Mouse (Mus musculus): Measurements from ENCODE around the gene Edn2. TPM values are rescaled to one million over a fixed set of nuclear protein-coding genes. Genes with fewer than 3 reads are reported as not detected.
A peak's percentile ranks its signal among the peaks of the same experiment; 100 is the strongest.

Edn2 gene
- polyA plus RNA-seq, 1 experiment from 2014 or later = 3.0 TPM

DNA sequence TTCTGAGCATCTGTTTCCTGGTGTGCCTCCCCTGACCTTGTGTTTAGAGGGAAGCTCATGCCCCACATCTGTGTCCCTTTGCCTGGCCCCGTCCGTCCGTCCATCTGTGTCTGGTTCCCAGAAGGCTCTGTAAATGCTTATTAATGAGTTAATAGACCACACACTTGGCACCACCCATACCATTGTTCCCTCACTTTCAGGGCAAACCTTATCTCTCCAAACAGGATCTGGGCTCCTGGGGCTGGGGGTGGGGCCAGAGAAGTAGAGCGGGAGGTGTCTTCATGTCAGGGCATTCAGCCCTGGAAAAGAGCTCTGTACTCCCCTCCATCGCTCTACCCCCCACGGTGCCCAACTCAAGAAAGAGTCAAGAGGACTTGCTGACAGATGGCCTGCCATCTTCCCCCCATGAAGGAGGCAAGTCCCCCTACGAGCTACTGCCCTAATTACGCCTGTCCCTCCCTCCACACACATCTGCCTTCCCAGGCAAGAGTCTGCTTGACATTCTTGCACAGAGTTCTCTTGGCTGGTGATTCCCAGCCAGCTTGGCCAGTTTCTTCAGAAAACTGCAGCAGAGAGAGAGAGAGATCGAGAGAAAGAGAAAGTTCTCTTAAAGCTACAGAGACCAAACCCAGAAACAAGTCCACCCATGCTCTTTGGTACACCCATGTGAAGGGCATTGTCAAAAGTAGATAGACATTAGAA is 38.3 kb downstream of the Edn2 start:
- peak; percentile 40; the same call in 1 of the 2 replicates for ATAC-seq (ENCODE audit: insufficient number of reproducible peaks, insufficient read depth, low FRiP score, low read depth)
- Histone ChIP-seq H3K4me1 (ENCODE audit: control insufficient read depth, insufficient read depth, low read length) (peaks cover 8% of the 10 kb centered on the region; the same call in 1 of the 2 replicates), H3K27me3 (ENCODE audit: control insufficient read depth, insufficient read depth, low read length) (no peaks in the 10 kb centered on the region), H3K4me2 (replicated peaks; ENCODE audit: low read depth, low read length) (no peak overlapping the region), H3K27ac (ENCODE audit: low read length) (no peak overlapping the region), H3K9ac (replicated peaks; ENCODE audit: low read depth, low read length) (no peak overlapping the region), H3K9me3 (ENCODE audit: control insufficient read depth, low read depth, low read length) (no peaks in the 10 kb centered on the region), H3K36me3 (ENCODE audit: control insufficient read depth, insufficient read depth, low read length) (no peaks in the 10 kb centered on the region), H3K4me3 (ENCODE audit: low read depth, low read length) (no peak overlapping the region)
- WGBS = 41% methylated on average over 9 of the region's 9 CpGs

- no peak overlapping the region for H3K9ac ChIP-seq (replicated peaks; ENCODE audit: low read depth, low read length)
- 80% methylated on average over 7 of the region's 7 CpGs for WGBS
- ATAC-seq (ENCODE audit: insufficient number of reproducible peaks, insufficient read depth, low FRiP score, low read depth) = no peak
Observed at GRCm38 (mm10) chr4:120200551-120201266, 39.7 kb downstream of the Edn2 start.

GRCm38 (mm10) chr4:120204357-120204942 is 43.4 kb downstream of the Edn2 start:
- no peaks in the 10 kb centered on the region for H3K9me3 ChIP-seq (ENCODE audit: control insufficient read depth, low read depth, low read length)
- peaks cover 9% of the 10 kb centered on the region; the same call in 1 of the 2 replicates for H3K4me1 ChIP-seq (ENCODE audit: control insufficient read depth, insufficient read depth, low read length)
- 33% methylated on average over 9 of the region's 9 CpGs for WGBS
- H3K36me3 ChIP-seq (ENCODE audit: control insufficient read depth, insufficient read depth, low read length) = no peaks in the 10 kb centered on the region
- H3K4me2 ChIP-seq (replicated peaks; ENCODE audit: low read depth, low read length) = no peak overlapping the region
- no peaks in the 10 kb centered on the region for H3K27me3 ChIP-seq (ENCODE audit: control insufficient read depth, insufficient read depth, low read length)
- no peak overlapping the region for H3K27ac ChIP-seq (ENCODE audit: low read length)
- no peak overlapping the region for H3K9ac ChIP-seq (replicated peaks; ENCODE audit: low read depth, low read length)
- ATAC-seq (ENCODE audit: insufficient number of reproducible peaks, insufficient read depth, low FRiP score, low read depth) = no peak; the same call in 1 of the 2 replicates
- no peak overlapping the region for H3K4me3 ChIP-seq (ENCODE audit: low read depth, low read length)

More at GRCm38 (mm10) chr4:120200551-120201266, 39.7 kb downstream of the Edn2 start:
- H3K9me3 ChIP-seq (ENCODE audit: control insufficient read depth, low read depth, low read length) = no peaks in the 10 kb centered on the region
- no peak overlapping the region for H3K27ac ChIP-seq (ENCODE audit: low read length)
- no peaks in the 10 kb centered on the region for H3K36me3 ChIP-seq (ENCODE audit: control insufficient read depth, insufficient read depth, low read length)
- peaks cover 12% of the 10 kb centered on the region; the same call in 1 of the 2 replicates for H3K4me1 ChIP-seq (ENCODE audit: control insufficient read depth, insufficient read depth, low read length)
- H3K27me3 ChIP-seq (ENCODE audit: control insufficient read depth, insufficient read depth, low read length) = no peaks in the 10 kb centered on the region
- no peak overlapping the region for H3K4me2 ChIP-seq (replicated peaks; ENCODE audit: low read depth, low read length)
- no peak overlapping the region for H3K4me3 ChIP-seq (ENCODE audit: low read depth, low read length)

- no peaks in the 10 kb centered on the region for H3K36me3 ChIP-seq (ENCODE audit: control insufficient read depth, insufficient read depth, low read length)
- H3K27me3 ChIP-seq (ENCODE audit: control insufficient read depth, insufficient read depth, low read length) = no peaks in the 10 kb centered on the region
- no peak overlapping the region for H3K27ac ChIP-seq (ENCODE audit: low read length)
- no peak overlapping the region for H3K9ac ChIP-seq (replicated peaks; ENCODE audit: low read depth, low read length)
- H3K4me1 ChIP-seq (ENCODE audit: control insufficient read depth, insufficient read depth, low read length) = peaks cover 7% of the 10 kb centered on the region; the same call in 1 of the 2 replicates
- H3K4me3 ChIP-seq (ENCODE audit: low read depth, low read length) = no peak overlapping the region
- no peak for ATAC-seq (ENCODE audit: insufficient number of reproducible peaks, insufficient read depth, low FRiP score, low read depth)
- 79% methylated on average over 6 of the region's 6 CpGs for WGBS
- no peaks in the 10 kb centered on the region for H3K9me3 ChIP-seq (ENCODE audit: control insufficient read depth, low read depth, low read length)
- no peak overlapping the region for H3K4me2 ChIP-seq (replicated peaks; ENCODE audit: low read depth, low read length)
Observed at GRCm38 (mm10) chr4:120206471-120206891, 45.5 kb downstream of the Edn2 start.

- no peaks in the 10 kb centered on the region for H3K27me3 ChIP-seq (ENCODE audit: control insufficient read depth, insufficient read depth, low read length)
- 50% methylated on average over 6 of the region's 6 CpGs for WGBS
- no peaks in the 10 kb centered on the region for H3K4me1 ChIP-seq (ENCODE audit: control insufficient read depth, insufficient read depth, low read length)
- H3K27ac ChIP-seq (ENCODE audit: low read length) = peak overlapping the region; percentile 66
- H3K4me2 ChIP-seq (replicated peaks; ENCODE audit: low read depth, low read length) = no peak overlapping the region
- peak; percentile 69; the same call in 1 of the 2 replicates for ATAC-seq (ENCODE audit: insufficient number of reproducible peaks, insufficient read depth, low FRiP score, low read depth)
- H3K4me3 ChIP-seq (ENCODE audit: low read depth, low read length) = no peak overlapping the region
- no peaks in the 10 kb centered on the region for H3K9me3 ChIP-seq (ENCODE audit: control insufficient read depth, low read depth, low read length)
- no peaks in the 10 kb centered on the region for H3K36me3 ChIP-seq (ENCODE audit: control insufficient read depth, insufficient read depth, low read length)
- H3K9ac ChIP-seq (replicated peaks; ENCODE audit: low read depth, low read length) = no peak overlapping the region
Observed at GRCm38 (mm10) chr4:120212080-120212479, 51.1 kb downstream of the Edn2 start.

GRCm38 (mm10) chr4:120212812-120213211 is 51.8 kb downstream of the Edn2 start:
- H3K4me2 ChIP-seq (replicated peaks; ENCODE audit: low read depth, low read length) = no peak overlapping the region
- no peak overlapping the region for H3K4me3 ChIP-seq (ENCODE audit: low read depth, low read length)
- H3K9me3 ChIP-seq (ENCODE audit: control insufficient read depth, low read depth, low read length) = no peaks in the 10 kb centered on the region
- 33% methylated on average over 3 of the region's 3 CpGs for WGBS
- H3K9ac ChIP-seq (replicated peaks; ENCODE audit: low read depth, low read length) = no peak overlapping the region
- H3K4me1 ChIP-seq (ENCODE audit: control insufficient read depth, insufficient read depth, low read length) = no peaks in the 10 kb centered on the region
- no peaks in the 10 kb centered on the region for H3K27me3 ChIP-seq (ENCODE audit: control insufficient read depth, insufficient read depth, low read length)
- peak overlapping the region; percentile 66 for H3K27ac ChIP-seq (ENCODE audit: low read length)
- no peaks in the 10 kb centered on the region for H3K36me3 ChIP-seq (ENCODE audit: control insufficient read depth, insufficient read depth, low read length)
- no peak for ATAC-seq (ENCODE audit: insufficient number of reproducible peaks, insufficient read depth, low FRiP score, low read depth)

GRCm38 (mm10) chr4:120215915-120216591 is 55.0 kb downstream of the Edn2 start:
- Histone ChIP-seq H3K9ac (replicated peaks; ENCODE audit: low read depth, low read length) (no peak overlapping the region), H3K27ac (ENCODE audit: low read length) (no peak overlapping the region), H3K4me2 (replicated peaks; ENCODE audit: low read depth, low read length) (no peak overlapping the region), H3K27me3 (ENCODE audit: control insufficient read depth, insufficient read depth, low read length) (no peaks in the 10 kb centered on the region), H3K4me3 (ENCODE audit: low read depth, low read length) (no peak overlapping the region), H3K4me1 (ENCODE audit: control insufficient read depth, insufficient read depth, low read length) (no peaks in the 10 kb centered on the region), H3K9me3 (ENCODE audit: control insufficient read depth, low read depth, low read length) (no peaks in the 10 kb centered on the region), H3K36me3 (ENCODE audit: control insufficient read depth, insufficient read depth, low read length) (no peaks in the 10 kb centered on the region)
- ATAC-seq (ENCODE audit: insufficient number of reproducible peaks, insufficient read depth, low FRiP score, low read depth) = no peak
- WGBS = 29% methylated on average over 10 of the region's 10 CpGs

DNA sequence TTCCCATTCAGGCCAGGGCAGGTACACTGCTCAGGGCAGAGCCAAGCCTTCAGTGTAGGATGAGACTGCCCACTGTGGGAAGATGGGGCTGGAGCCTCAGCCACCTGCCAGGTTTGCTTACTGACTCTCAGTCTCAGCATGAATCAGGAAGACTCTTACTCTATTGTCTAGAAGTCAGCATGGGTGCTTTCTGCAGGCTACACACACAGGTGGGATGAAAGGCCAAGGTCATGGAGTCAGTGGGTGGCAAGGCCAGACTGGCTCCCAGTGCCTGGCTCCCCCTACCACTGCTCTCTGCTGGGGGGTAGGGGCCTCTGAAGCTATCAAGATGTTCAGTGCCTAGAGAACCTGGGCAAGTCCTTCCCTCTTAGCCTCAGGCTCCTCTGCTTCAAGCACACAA is 55.9 kb downstream of the Edn2 start:
- Histone ChIP-seq H3K36me3 (ENCODE audit: control insufficient read depth, insufficient read depth, low read length) (no peaks in the 10 kb centered on the region), H3K27ac (ENCODE audit: low read length) (no peak overlapping the region), H3K9me3 (ENCODE audit: control insufficient read depth, low read depth, low read length) (no peaks in the 10 kb centered on the region), H3K9ac (replicated peaks; ENCODE audit: low read depth, low read length) (no peak overlapping the region), H3K4me2 (replicated peaks; ENCODE audit: low read depth, low read length) (no peak overlapping the region), H3K4me1 (ENCODE audit: control insufficient read depth, insufficient read depth, low read length) (no peaks in the 10 kb centered on the region), H3K27me3 (ENCODE audit: control insufficient read depth, insufficient read depth, low read length) (no peaks in the 10 kb centered on the region), H3K4me3 (ENCODE audit: low read depth, low read length) (no peak overlapping the region)
- no peak for ATAC-seq (ENCODE audit: insufficient number of reproducible peaks, insufficient read depth, low FRiP score, low read depth)

Measured in stomach, embryonic 14.5 days (tissue).